Mouse (Mus musculus) adrenal gland (tissue): ENCODE measurements around the gene Bnipl.

Source experiments
- intact Hi-C: fragments of 180-260 bp; cut with DNase I; formaldehyde crosslinking; loops from one replicate; pipeline ENCODE4 v1.15.1; 2025

Bnipl gene

DNA sequence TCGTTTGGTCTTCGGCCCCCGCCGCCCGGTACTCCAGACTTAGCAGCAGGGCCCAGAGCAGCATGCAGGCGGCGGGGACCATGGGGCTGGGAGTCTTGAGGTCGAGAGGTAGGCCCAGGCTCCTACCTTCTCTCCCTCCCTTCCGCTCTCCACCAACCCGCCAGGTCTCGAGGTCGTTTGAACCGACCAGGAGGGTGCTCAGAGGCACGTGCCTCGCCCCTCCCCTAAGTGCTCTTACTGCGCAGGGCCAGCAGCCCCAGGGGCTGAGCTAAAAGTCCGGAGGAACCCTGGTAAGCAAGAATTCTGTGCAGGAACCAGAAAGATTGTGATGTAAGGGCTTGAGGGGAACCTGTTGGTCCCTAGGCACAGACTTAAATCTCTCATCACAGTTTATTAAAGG is 10.1 kb downstream of the Bnipl start:
- intact Hi-C loops, result no loop called here

DNA sequence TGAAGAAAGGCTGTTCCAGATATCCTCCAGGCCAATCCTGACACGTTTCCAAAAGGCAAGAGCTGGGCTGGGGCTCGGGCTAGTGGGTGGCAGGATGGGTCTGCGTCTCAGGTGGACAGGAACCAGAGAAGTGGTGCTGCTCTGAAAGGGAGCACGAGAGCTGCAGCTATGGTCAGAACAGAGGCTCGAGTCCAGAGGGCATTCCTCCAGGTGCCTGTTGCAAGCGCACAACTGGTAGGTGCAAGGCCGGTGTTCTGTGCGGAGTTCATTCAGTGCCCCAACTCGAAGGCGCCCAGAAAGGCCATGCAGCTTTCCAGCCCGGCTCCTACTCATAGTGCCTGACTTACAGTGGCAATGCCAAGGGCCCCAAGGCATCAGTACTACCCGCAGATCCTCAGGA is 11.0 kb downstream of the Bnipl start:
- intact Hi-C loops, result no loop called here

DNA sequence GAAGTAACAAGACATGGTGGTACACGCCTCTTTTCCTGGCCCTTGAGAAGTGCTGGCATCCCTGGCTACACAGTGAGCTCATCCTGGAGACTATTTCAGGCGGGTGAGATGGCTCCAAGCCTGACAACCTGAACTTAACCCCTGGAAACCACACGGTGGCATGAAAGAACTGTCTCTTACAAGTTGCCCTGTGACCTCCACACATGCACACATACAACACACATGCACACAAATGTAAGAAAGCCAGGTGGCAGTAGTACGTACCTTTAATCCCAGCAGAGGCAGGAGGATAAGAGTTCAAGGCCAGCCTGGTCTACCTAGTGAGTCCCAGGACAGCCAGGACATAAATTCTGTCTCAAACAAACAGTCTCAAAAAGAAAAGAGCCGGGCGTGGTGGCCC is 12.0 kb downstream of the Bnipl start:
- intact Hi-C loops, result no loop called here

DNA sequence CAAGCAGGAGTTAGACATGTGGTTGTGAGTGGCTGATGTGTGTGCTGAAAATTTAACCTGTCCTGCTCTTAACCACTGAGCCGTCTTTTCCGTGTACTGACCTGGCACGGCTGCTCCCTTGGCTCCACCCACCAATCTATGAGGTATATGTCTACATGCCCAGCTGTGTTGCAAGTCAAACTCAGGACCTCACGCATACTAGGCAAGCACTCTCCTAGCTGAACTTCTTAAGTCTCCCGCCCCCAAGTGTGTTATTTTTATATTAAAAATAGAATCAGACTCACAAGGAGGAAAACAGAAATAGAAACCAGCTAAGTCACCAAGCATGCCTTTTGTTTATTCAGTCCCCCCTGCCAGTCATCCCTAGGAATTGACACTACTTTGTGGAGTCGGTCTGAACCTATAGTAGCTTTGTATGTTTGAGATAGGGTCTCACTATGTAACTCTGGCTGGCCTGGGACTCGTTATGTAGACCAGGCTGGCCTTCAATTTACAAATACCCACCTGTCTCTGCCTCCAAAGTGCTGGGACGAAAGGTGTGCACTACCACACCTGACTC is 13.4 kb downstream of the Bnipl start:
- intact Hi-C loops, result no loop called here

DNA sequence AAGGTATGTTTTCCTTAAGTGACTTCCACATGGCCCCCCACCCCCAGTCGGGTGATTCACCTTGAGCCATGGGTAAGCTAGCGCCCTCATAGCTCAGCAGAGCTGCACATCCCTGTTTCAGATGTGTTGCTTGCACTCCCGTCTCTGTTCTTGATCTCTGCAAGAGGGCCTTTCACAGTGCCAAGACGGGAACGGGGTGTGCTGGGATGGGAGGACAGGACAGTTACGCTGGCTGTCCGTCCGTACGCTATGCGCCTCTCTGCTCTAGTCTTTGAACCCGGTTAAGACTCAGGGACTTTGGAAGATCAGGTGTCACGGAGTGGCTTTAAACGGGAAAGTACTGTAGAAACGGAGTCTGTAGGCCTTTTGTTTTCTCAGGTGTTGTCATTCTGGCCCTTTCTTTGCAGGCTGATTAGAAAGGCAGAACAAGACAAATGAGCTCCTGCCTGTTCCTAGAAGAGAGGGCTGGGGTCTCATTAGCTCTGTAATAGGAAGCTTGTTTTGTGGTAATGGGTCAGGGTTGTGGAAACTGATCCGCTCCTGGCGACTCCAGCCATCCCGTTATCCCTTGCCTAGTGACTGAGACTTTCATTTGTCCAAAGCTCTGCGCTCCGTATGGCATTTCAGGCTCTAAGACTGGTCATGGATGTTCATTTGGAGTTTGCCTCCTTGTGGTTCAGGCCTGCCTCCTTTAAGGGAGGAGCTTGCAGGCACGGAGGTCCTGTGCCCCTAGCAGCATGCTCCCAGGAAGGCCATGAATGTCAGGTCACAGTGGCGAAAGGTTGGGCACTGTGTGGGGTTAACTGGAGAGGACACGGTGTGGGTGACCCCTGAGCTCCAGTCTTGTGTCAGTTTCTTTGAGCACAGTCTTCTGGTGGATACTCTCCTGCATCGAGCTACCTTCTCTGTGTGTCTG is 15.3 kb downstream of the Bnipl start:
- intact Hi-C loops, result no loop called here

DNA sequence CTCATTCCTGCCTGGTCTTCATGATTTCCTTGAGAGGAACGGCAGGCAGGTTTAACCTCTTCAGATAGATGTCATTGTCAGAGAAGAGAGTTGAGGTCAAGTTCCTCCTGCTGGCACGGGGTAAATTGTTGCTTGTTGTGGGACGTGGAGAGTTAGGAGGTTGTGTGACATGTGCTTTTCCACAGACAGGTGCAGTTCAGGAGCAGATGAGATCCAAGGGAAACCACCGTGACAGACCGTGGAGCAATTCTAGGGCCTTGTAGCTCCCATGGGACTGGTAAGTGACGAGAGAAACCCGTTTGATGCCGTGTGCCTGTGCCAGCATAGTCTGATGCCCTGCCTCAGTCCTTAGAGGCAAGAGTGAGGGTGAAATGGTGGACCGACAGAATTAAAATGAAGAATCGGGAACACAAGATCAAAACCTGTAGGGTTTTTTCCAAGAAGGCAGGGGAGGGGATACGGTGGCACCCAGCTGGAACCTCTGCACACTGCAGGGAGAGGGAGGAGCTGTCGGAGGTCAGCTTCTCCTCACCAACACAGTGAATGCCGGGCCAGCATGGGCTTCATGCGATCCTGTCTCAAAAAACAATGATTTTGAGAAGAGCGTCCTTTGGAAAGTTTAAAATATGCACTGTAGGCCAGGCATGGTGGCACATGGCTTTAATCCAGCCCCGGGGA is 17.6 kb downstream of the Bnipl start:
- intact Hi-C loops, result loop anchor here (5.0 kb wide), 1 partner anchor 34 kb away; no protein-coding TSS in a partner anchor

DNA sequence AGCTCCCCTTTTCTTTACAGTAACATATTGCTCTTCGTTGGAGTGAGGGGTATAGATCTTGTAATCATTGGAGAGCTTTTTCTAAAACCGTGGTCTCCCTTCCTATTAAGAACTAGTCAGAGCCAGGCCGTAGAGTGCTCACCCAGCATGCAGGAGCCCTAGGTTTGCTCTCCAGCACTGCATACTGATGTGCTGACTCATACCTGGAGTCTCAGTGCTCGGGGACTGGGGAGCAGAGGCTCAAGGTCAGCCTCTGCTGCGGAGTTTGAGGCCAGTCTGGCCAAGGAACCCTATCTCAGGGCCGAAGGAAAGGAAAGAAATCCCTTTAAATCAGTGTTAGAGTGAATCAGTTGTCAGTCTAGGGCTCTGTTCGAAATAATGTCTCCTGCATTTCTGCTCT is 18.2 kb downstream of the Bnipl start:
- intact Hi-C loops, result loop anchor here (5.0 kb wide), 1 partner anchor 35 kb away; no protein-coding TSS in a partner anchor

DNA sequence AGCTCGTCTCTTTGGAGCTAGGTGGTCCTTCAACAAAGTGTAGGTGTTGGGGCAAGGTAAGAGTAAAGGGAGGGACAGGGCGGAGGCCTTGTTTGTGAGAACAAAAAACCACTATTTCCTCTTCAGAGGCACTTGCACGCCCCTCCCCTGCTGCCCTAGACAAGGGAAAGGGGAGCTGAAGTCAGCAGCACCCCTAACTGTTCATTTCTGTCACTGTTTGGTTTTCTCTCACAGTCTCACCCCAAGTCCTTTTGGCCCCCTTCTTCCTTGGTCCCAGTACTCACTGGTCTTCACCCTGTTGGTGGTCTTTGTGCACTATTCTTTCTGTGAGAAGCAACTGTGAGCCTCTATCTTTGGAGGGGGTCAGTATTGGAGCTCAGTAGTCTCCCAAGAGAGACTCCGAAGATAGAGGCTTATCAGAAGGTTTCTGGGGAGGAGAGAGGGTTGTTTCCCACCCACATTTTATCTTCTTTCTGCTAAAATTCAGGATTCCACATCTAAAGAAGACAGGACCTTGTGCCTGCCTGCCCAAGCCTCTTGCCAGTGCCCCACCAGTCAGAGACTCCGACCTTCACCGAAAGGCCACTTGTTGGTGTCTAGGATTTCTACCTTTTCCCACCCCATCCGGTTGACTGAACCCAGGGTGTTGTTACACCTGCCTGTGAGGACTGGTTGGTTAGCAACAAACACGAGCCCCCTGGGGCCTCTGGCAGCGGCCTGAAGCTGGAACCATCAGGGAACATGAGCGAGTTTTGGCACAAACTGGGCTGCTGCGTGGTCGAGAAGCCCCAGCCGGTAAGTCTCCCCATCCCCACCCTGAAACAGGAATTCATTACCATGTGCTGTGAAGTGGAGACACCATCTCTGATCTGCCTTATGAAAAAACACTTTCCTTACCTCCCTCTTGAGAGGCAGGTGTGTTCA is 19.4 kb downstream of the Bnipl start, which contains the start of gene Mllt11:
Mllt11 (minus strand) TSS at position 874 of the 924 bp plus-strand sequence.
- intact Hi-C loops, result loop anchor here (5.0 kb wide), 1 partner anchor 36 kb away; no protein-coding TSS in a partner anchor

DNA sequence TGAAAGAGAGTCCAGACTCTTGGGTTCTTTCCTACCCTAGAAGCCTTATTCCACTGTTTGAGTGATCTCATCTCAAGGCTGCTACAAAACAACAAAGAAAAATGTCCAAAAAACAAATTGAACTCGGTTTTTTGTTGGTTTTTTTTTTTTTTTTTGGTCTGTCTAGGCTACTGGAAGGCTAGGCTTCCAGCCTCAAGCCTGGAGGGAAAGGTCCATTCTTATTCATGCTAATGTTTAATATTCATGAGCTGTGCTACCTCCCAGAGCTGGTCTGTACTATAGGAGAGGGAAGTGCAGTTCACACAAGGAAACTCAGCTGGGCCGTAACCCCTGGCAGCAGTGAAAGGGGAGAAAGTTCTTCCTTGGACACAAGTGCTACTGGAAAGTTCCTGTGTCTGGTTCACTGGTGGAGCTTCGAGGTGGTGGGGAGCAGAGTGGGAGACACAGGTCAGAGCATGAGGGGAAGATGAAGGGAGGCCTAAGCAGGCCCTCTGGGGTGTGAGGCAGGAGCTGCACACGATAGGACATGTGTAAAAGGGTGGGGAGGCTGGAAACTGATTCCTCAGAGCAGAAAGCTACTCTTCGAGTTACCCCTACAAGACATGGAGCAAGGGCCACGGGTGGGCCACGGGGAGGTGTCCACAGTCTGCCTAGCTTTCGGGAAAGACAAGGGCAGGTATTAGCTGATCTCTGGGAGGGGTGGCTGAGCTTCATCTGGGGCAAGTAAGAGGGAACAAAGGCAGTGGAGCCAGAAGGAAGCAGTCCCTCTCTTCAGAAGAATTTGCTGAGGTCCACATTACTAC is 20.3 kb downstream of the Bnipl start:
- intact Hi-C loops, result loop anchor here (5.0 kb wide), 1 partner anchor 37 kb away; no protein-coding TSS in a partner anchor

DNA sequence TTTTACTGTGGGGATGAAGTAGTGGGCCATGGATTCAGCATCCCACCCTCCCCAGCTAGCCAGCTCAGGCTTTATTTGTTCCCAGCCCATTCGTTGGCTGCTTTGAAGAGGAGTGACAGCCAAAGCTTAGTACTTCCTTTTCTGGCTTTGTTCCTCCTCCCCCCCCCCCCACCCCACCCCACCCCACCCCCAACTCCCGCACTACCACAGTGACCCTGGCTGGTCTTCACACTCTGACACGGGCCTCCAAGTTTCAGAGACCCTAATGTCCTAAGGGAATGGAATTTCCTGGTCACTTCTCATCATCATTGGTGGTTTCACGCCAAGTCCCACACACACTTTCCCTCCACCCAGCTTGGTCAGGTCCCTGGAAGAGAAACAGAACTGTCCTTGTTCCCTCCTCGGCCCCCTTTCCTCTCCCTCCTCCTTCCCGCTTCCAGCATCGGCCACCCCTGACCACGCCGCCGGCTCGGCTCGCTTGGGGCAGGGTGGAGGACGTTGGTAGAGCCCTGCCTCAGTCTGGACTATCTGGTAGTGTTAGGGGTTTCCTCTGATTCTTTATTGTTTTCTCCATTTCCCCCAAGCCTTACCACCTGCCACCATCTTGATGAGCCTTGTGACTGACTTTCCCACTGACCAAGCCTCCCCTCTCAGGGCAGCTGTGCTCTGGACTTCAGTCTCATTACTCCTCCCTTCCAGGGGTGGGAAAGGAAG is 21.1 kb downstream of the Bnipl start:
- intact Hi-C loops, result loop anchor here (5.0 kb wide), 1 partner anchor 37 kb away; no protein-coding TSS in a partner anchor

DNA sequence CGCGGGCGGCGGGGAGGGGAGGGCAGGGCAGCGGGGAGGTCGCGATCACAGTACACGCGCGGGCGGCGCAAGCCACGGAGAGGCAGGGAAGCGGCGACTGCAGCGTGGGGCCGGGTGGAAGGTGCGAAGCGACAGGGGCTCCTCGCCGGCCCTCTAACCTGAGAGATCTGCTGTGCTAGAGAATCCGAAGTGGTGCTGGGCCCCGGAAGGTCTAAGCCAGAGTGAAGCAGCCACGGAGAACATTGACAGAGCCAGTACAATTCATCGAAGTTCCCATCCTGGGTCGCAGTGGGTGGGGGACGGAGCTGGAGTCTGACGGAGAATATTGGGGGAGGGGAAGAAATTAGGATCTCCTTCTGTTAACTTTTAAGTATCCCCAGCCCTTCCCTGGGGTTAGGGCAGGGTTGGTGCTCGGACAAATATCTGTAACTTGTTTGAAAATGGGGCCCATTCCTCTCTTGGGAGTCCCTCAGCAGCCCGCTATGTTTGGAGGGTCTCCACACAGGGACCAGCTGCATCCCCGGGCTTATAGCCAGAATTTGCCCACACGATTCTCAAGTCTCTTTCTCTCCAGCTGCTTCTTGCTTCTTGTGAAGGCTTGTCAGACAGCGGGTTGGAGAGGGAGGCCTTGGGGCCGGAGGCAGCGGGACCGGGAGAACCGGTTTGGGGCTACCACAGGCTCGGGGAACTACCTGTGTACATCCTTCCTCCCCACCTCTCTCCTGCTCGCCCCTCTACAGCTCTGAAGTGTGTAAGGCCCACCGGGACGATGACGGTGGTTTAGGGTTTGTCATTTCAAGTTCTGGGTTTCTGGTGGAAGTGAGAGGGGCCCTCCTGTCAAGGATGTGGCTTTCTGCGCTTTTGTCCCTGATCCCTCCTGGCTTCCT is 21.9 kb downstream of the Bnipl start:
- intact Hi-C loops, result no loop called here

DNA sequence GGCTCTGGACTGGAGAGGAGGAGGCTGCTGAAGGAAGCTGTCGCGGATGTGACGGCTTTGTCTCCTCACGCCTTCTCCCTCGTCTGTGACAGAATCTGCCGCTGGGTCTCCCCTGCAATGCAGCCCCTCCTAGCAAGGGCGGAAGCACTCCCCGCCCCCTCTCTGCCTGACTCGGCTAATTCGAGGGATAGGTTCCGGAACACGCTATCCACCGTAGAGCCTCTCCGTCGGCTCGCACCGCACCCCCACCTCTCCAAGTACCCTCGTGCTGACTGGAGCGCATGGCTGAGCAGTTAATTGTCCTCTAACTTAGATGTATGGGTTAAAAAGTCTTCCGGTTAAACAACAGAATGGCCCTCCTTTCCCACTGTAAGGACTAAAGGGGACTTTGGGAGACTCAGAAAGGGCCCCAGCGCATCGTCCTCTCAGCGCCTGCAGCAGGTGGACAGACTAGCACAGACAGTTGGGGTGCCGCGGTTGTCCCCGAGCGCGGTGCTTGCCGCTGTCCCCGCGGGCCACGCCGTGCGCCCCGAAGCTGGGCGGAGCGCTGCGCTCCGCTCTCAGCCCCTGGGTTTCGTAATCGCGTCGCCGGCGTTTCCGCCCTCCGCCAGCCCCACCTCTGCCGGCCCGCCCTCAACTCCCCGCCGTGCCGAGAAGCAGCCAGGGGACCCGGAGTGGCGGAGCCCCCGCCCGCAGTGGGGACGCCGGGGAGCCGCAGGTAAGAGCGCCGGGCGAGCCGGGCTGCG is 22.7 kb downstream of the Bnipl start, which contains the start of gene Cdc42se1:
Cdc42se1 (plus strand) TSS at position 585 of the 746 bp plus-strand sequence.
- intact Hi-C loops, result no loop called here

DNA sequence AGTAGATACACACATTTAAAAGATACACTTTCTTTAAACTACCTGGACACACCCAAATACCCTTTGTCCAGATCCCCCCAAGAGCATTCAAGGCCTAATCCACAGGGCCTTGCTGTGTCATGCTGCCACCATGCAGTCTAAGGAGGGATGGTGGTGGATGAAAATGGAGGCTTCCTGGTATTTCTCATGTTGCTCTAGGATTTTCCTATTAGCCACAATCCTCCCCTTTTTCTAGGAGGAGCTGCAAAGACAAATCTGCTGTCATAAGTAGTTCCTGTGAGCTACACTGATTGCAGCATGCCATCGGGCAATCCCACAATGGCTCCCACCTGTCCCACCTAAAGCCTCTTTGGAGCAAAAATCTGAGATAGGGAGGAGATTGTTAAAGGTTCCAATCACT is 23.8 kb downstream of the Bnipl start:
- intact Hi-C loops, result no loop called here

DNA sequence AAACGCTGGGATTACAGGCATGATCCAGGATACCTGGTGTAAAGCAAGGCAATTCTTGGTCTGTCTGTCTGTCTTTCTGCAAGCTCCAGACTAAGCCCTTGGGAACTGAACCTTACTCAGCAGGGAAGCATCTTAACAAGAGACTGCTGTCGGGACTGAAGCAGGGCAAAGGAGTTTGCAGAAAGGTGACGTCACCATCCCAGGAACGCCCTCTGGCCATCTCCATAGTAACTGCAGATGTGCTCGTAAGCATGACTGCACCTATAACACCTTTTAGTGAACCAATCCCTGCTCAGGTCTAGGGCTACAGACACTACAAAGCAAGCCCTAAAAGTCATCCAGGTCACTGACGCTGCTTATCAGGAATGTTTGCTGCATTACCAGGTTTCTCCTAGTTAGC is 26.7 kb downstream of the Bnipl start:
- intact Hi-C loops, result no loop called here

DNA sequence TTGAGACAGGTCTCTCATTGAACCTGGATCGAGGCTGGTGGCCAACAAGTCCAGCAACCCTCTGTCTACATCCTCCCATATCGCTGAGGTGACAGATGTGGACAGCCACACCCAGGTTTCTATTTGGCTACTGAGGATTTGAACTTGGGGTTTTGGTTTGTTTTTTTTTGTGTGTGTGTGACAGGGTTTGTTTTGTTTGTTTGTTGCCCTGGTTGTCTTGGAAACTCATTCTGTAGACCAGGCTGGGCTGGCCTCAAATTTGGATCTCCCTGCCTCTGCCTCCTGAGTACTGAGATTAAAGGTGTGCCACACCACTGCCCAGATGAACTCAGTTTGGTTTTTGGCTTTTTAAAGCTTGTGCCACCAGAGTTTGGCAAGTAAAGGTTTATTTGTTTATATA is 28.0 kb downstream of the Bnipl start:
- intact Hi-C loops, result no loop called here

DNA sequence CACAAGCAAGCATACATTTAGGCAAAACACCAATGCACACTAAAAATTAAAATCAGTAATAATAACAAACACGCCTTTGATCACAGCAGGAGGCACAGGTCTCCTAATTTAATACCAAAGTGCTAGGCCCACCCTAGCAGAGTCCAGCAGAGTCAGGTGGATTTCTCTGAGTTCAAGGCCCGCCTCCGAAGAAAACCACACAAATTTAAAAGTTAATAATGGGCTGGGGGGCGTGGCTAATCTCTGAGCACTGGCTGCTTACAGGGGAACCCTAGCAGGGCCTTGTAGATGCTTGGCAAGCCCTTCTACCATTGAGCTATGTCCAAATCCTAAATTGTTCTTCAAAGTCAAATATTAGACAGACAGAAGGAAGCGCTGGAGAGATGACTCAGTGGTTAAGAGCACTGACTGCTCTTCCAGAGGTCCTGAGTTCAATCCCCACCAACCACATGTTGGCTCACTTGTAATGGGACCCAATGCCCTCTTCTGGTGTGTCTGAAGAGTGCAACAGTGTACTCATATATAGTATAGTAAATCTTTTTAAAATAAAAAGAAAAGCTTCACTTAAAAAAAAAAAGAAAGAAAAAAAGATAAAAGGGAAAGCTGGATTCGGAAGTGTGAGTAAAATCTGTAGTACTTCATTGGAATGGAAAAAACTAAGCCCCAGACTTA is 32.4 kb downstream of the Bnipl start:
- intact Hi-C loops, result loop anchor here (10.0 kb wide), 1 partner anchor 46 kb away; no protein-coding TSS in a partner anchor
